Mouse (Mus musculus): ENCODE data around the gene Fkbp1a.

DNA sequence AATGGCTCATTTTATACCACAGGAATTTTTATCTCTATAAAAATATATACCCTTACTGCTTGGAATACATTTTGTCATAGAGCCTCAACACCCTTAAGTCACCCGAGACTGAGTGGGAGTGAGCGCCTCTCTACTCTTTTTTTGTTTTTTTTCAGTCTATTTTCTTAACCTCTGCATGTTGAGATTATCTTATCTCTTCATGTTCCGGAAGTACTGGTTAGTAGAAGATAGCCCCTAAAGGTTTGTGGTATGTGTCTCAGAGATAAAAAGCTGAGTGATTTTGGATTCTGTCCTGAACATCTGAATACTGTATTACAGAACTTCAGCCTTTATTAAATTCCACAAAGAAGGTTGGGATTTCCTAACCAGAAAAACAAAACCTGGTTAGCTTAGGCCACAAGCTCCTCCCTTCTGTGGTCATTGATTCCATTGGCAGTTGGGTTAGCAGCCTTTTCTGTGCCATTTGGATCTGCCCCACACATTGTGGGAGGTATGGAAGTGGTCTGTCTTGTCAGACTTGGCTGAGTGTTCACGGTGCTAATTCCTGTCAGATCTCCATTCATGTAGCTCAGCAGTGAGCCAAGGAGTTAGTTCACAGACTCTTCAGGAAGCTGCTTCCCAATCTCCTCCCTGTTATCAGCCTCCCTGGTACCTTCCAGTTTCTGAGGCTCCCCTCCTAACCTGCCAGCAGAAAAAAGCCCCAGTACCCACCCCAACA lies 17.8 kb upstream of the Fkbp1a start:
- TF ChIP-seq CHD2 (IDR thresholded peaks at IDR 0.05; ENCODE audit: low read length) (no peak), CTCF (IDR thresholded peaks at IDR 0.05 in 2 of 3, conservative IDR thresholded peaks at IDR 0.05 in 1 of 3; ENCODE audit: control insufficient read depth in 1 of 3, insufficient read depth in 1 of 3, low read depth in 2 of 3, low read length in 3 of 3, poor library complexity in 1 of 3, severe bottlenecking in 1 of 3) (no peak), GATA1 (IDR thresholded peaks at IDR 0.05; ENCODE audit: low read depth, low read length) (peak; percentile 98), POLR2A (IDR thresholded peaks at IDR 0.05; ENCODE audit: control insufficient read depth in 1 of 2, insufficient read depth in 1 of 2, low read depth in 1 of 2, low read length in 2 of 2, poor library complexity in 1 of 2) (no peak), TAL1 (IDR thresholded peaks at IDR 0.05; ENCODE audit: low read length) (peak; percentile 81), POLR2AphosphoS2 (IDR thresholded peaks at IDR 0.05; ENCODE audit: low read length) (0 out of 2 replicates have a peak, but pooled peaks have one; percentile 52), ZNF384 (IDR thresholded peaks at IDR 0.05; ENCODE audit: low read depth, low read length) (peak; percentile 87), EP300 (IDR thresholded peaks at IDR 0.05; ENCODE audit: low read depth in 1 of 2, low read length in 2 of 2) (peak; percentile 94 to 95), NRF1 (IDR thresholded peaks at IDR 0.05; ENCODE audit: insufficient read depth, low read depth, low read length, poor library complexity, severe bottlenecking) (no peak), E2F4 (IDR thresholded peaks at IDR 0.05; ENCODE audit: borderline replicate concordance, low read depth, low read length) (no peak), TCF12 (IDR thresholded peaks at IDR 0.05; ENCODE audit: low read depth, low read length) (peak; percentile 98), MYC (IDR thresholded peaks at IDR 0.05; ENCODE audit: low read depth, low read length) (no peak), USF1 (IDR thresholded peaks at IDR 0.05; ENCODE audit: low read depth, low read length) (no peak), BHLHE40 (IDR thresholded peaks at IDR 0.05; ENCODE audit: borderline replicate concordance, low read depth, low read length) (peak; percentile 59; the same call in 1 of the 2 replicates)
